Mouse (Mus musculus): ENCODE results near the gene Ano3.

GRCm38 (mm10) chr2:110737236-110737635, 213.5 kb downstream of the Ano3 start:
- TF ChIP-seq CTCF (conservative IDR thresholded peaks at IDR 0.05; ENCODE audit: low read length) (no peak), POU5F1 (IDR thresholded peaks at IDR 0.05; ENCODE audit: borderline replicate concordance, low read length) (no peak), NANOG (IDR thresholded peaks at IDR 0.05; ENCODE audit: borderline replicate concordance, low read length) (no peak)
